17 mouse cellular contexts compared by ENCODE assay signal in genomic region chr9:47350301-47350700, GRCm38 (mm10).
DNase-seq lines count a peak whose midpoint lies in the region; ATAC-seq and TF ChIP-seq lines count a peak whose summit lies in the region.
"Had no signal": no experiment of that assay in that cellular context is flagged by ENCODE, and none has a peak within 500 bp of the region (broad histone marks: within the 10 kb centered on the region; RNA-seq: fewer than 3 reads in every experiment).

No protein-coding gene starts in this region.

- no peak overlapping the region for H3K9ac ChIP-seq in forebrain, embryonic 15.5 days (replicated peaks)
- H3K9ac ChIP-seq: forebrain, embryonic 12.5 days; hindbrain, embryonic 12.5 days; hindbrain, embryonic 15.5 days had no signal

- WGBS in cerebellum, adult 2 months = 46% methylated on average over 5 of the region's 5 CpGs
- WGBS in kidney, adult 2 months = 47% methylated on average over 5 of the region's 5 CpGs
- 77% methylated on average over 5 of the region's 5 CpGs for WGBS in forebrain, embryonic 15.5 days

- ATAC-seq in forebrain, embryonic 15.5 days (replicated peaks) = no peak
- ATAC-seq: activated CD4-positive, CD25-positive, alpha-beta regulatory T cell, adult 4 months; forebrain, embryonic 16.5 days; intestine, postnatal 0 days had no signal

- no peak for TF ChIP-seq POLR2A in cerebellum, adult 2 months (IDR thresholded peaks at IDR 0.05; ENCODE audit: borderline replicate concordance, insufficient read depth, low read length)
- no peak for TF ChIP-seq POLR2A in kidney, adult 2 months (IDR thresholded peaks at IDR 0.05; ENCODE audit: low read depth, low read length)

- no peak overlapping the region for H3K4me2 ChIP-seq in forebrain, embryonic 15.5 days (replicated peaks)
- H3K4me2 ChIP-seq: forebrain, embryonic 12.5 days; heart, embryonic 11.5 days; hindbrain, embryonic 12.5 days; hindbrain, embryonic 15.5 days had no signal

- H3K4me1 ChIP-seq in cerebellum, adult 2 months (ENCODE audit: control insufficient read depth, insufficient read depth, low read length) = peaks cover 21% of the 10 kb centered on the region
- H3K4me1 ChIP-seq in kidney, adult 2 months (ENCODE audit: control insufficient read depth, insufficient read depth, low read length) = no peaks in the 10 kb centered on the region
- H3K4me1 ChIP-seq in forebrain, embryonic 15.5 days = peaks cover 9% of the 10 kb centered on the region

- H3K9me3 ChIP-seq in forebrain, embryonic 15.5 days = no peaks in the 10 kb centered on the region
- H3K9me3 ChIP-seq: forebrain, embryonic 12.5 days; hindbrain, embryonic 12.5 days; hindbrain, embryonic 15.5 days had no signal

- no peaks in the 10 kb centered on the region for H3K36me3 ChIP-seq in kidney, adult 2 months (ENCODE audit: control insufficient read depth, insufficient read depth, low read length)
- no peaks in the 10 kb centered on the region for H3K36me3 ChIP-seq in forebrain, embryonic 15.5 days
- H3K36me3 ChIP-seq: forebrain, embryonic 12.5 days; hindbrain, embryonic 12.5 days; hindbrain, embryonic 15.5 days had no signal

- H3K4me3 ChIP-seq in cerebellum, adult 2 months (replicated peaks; ENCODE audit: insufficient read depth, low read depth, low read length) = no peak overlapping the region
- H3K4me3 ChIP-seq in kidney, adult 2 months (ENCODE audit: insufficient read depth, low read depth, low read length) = no peak overlapping the region
- no peak overlapping the region for H3K4me3 ChIP-seq in forebrain, embryonic 15.5 days
- H3K4me3 ChIP-seq: forebrain, embryonic 12.5 days; hindbrain, embryonic 12.5 days; hindbrain, embryonic 15.5 days had no signal

- H3K27me3 ChIP-seq in cerebellum, adult 2 months (ENCODE audit: control insufficient read depth, insufficient read depth, low read length) = no peaks in the 10 kb centered on the region
- no peaks in the 10 kb centered on the region for H3K27me3 ChIP-seq in kidney, adult 2 months (replicated peaks; ENCODE audit: control insufficient read depth, insufficient read depth, low read length)
- H3K27me3 ChIP-seq in forebrain, embryonic 15.5 days = 0 out of 2 replicates have a peak, but pooled peaks cover 5% of the 10 kb centered on the region
- H3K27me3 ChIP-seq: hindbrain, embryonic 15.5 days had no signal

- H3K27ac ChIP-seq in cerebellum, adult 2 months (ENCODE audit: insufficient read depth, low read length) = no peak overlapping the region
- no peak overlapping the region for H3K27ac ChIP-seq in kidney, adult 2 months (ENCODE audit: insufficient read depth, low read depth, low read length)
- no peak overlapping the region for H3K27ac ChIP-seq in forebrain, embryonic 15.5 days (replicated peaks)
- H3K27ac ChIP-seq: forebrain, embryonic 12.5 days; hindbrain, embryonic 12.5 days; hindbrain, embryonic 15.5 days had no signal

- TF ChIP-seq CTCF in cerebellum, adult 2 months (IDR thresholded peaks at IDR 0.05; ENCODE audit: borderline replicate concordance, insufficient read depth, low read depth, low read length) = no peak
- no peak for TF ChIP-seq CTCF in kidney, adult 2 months (conservative IDR thresholded peaks at IDR 0.05; ENCODE audit: insufficient read depth, insufficient read length, low read depth, low read length)

- DNase-seq in cerebellum, adult 2 months = peak; percentile 29 to 36
- no peak for DNase-seq in cerebellum, adult 9-10 months
- peak; percentile 39 for DNase-seq in kidney, adult 2 months
- no peak for DNase-seq in kidney, adult 18-20 months
- peak; percentile 46 for DNase-seq in brain, adult 2 months (ENCODE audit: low read depth, low spot score)
- DNase-seq: adrenal gland, adult 8-10 months; gastrocnemius, postnatal 10 days; gastrocnemius, postnatal 36 days; heart, adult 11 months had no signal

Comparison
In these comparisons a context has a peak if more than half of its experiments do, and no peak if none do; other contexts are left out.
1. DNase-seq: peak in cerebellum, adult 2 months (2 of 2), kidney, adult 2 months (single experiment) and brain, adult 2 months (single experiment); none in cerebellum, adult 9-10 months (single experiment) and kidney, adult 18-20 months (single experiment).